Mouse (Mus musculus) neural tube, embryonic 15.5 days (tissue): ENCODE data around the gene Rpap1. TPM values are rescaled to one million over a fixed set of nuclear protein-coding genes. Genes with fewer than 3 reads are reported as not detected.

Experiments used
- ATAC-seq: fragments of 200-750 bp; cut with Nextera tagmentation; 2 replicates; pipeline ENCODE4 v1.8.0; 2017; ENCODE audit warnings: mild to moderate bottlenecking, moderate TSS enrichment, moderate library complexity; ENCODE audit not compliant: low FRiP score
- H3K27ac ChIP-seq: fragments of 300-500 bp; sonication (generic); replicated peaks from 2 replicates; pipeline ENCODE4 v1.5.1; 2015; ENCODE audit warnings: mild to moderate bottlenecking, inconsistent platforms
- H3K27me3 ChIP-seq: fragments of 300-500 bp; sonication (generic); replicated peaks from 2 replicates; pipeline ENCODE4 v1.6.1; 2015; ENCODE audit warnings: inconsistent platforms
- H3K36me3 ChIP-seq: fragments of 300-500 bp; sonication (generic); 2 replicates; pipeline ENCODE4 v1.6.1; 2015; ENCODE audit warnings: inconsistent platforms
- H3K4me1 ChIP-seq: fragments of 300-500 bp; sonication (generic); 2 replicates; pipeline ENCODE4 v1.6.1; 2015; ENCODE audit warnings: inconsistent platforms
- H3K4me2 ChIP-seq: fragments of 300-500 bp; sonication (generic); 2 replicates; pipeline ENCODE4 v1.6.1; 2015; ENCODE audit warnings: inconsistent platforms, mild to moderate bottlenecking, moderate library complexity
- H3K4me3 ChIP-seq: fragments of 300-500 bp; sonication (generic); replicated peaks from 2 replicates; pipeline ENCODE4 v1.5.1; 2015; ENCODE audit warnings: mild to moderate bottlenecking, inconsistent platforms
- H3K9ac ChIP-seq: fragments of 300-500 bp; sonication (generic); replicated peaks from 2 replicates; pipeline ENCODE4 v1.6.1; 2015; ENCODE audit warnings: mild to moderate bottlenecking, inconsistent platforms
- H3K9me3 ChIP-seq: fragments of 300-500 bp; sonication (generic); replicated peaks from 2 replicates; pipeline ENCODE4 v1.6.1; 2016; ENCODE audit warnings: inconsistent platforms
- WGBS: fragments of 180-500 bp; shearing (Covaris S2); methylation state at CpG from one replicate; pipeline ENCODE4 v1.1.7; 2015; ENCODE audit warnings: mixed read lengths; 5-methylcytosine and 5-hydroxymethylcytosine counted together
- polyA plus RNA-seq: library from polyadenylated mRNA; unstranded; fragments of >200 nt; fragmentation: Nextera tagmentation; extraction: Ambion mirVana; gene quantifications from 2 replicates; pipeline ENCODE4 v1.2.1, GENCODE M21; 2015

Gene Rpap1
- polyA plus RNA-seq, 1 experiment from 2014 or later, result 16.2 TPM

GRCm38 (mm10) chr2:119797279-119797783, 10.0 kb upstream of the Rpap1 start, which contains the start of gene Tyro3:
TSS of gene Tyro3 (plus strand) at chr2:119797733.
- Histone ChIP-seq H3K9me3 (no peaks in the 10 kb centered on the region), H3K36me3 (no peaks in the 10 kb centered on the region), H3K9ac (no peak within 1 kb of the TSS), H3K4me2 (peak within 1 kb of the TSS; percentile 92; the same call in 1 of the 2 replicates), H3K4me1 (peaks cover 29% of the 10 kb centered on the region), H3K27ac (no peak within 1 kb of the TSS), H3K4me3 (no peak within 1 kb of the TSS), H3K27me3 (peaks cover 37% of the 10 kb centered on the region)
- no peak for ATAC-seq
- WGBS, result 85% methylated on average over 5 of the region's 5 CpGs

GRCm38 (mm10) chr2:119789996-119790395, 2.7 kb upstream of the Rpap1 start:
- Histone ChIP-seq H3K4me2 (no peak overlapping the region), H3K4me3 (no peak overlapping the region), H3K27me3 (peaks cover 12% of the 10 kb centered on the region; the same call in 1 of the 2 replicates), H3K9me3 (no peaks in the 10 kb centered on the region), H3K4me1 (peaks cover 15% of the 10 kb centered on the region), H3K27ac (no peak overlapping the region), H3K9ac (no peak overlapping the region), H3K36me3 (no peaks in the 10 kb centered on the region)
- no peak for ATAC-seq
- WGBS, result 86% methylated on average over 2 of the region's 2 CpGs

- H3K27me3 ChIP-seq, result 0 out of 2 replicates have a peak, but pooled peaks cover 1% of the 10 kb centered on the region
- no peak for ATAC-seq
- peaks cover 70% of the 10 kb centered on the region for H3K36me3 ChIP-seq
- 94% methylated on average over 6 of the region's 6 CpGs for WGBS
- no peak overlapping the region for H3K27ac ChIP-seq
- H3K4me3 ChIP-seq, result no peak overlapping the region
- H3K4me2 ChIP-seq, result no peak overlapping the region
- H3K9me3 ChIP-seq, result no peaks in the 10 kb centered on the region
- no peak overlapping the region for H3K9ac ChIP-seq
- H3K4me1 ChIP-seq, result no peaks in the 10 kb centered on the region
Measured at GRCm38 (mm10) chr2:119767246-119767645, 20.1 kb downstream of the Rpap1 start.

- Histone ChIP-seq H3K4me2 (no peak overlapping the region), H3K4me3 (no peak overlapping the region), H3K4me1 (no peaks in the 10 kb centered on the region), H3K27me3 (peaks cover 25% of the 10 kb centered on the region), H3K36me3 (peaks cover 37% of the 10 kb centered on the region), H3K9me3 (no peaks in the 10 kb centered on the region), H3K27ac (no peak overlapping the region), H3K9ac (no peak overlapping the region)
- ATAC-seq, result no peak
- WGBS, result 71% methylated on average over 4 of the region's 4 CpGs
Measured at GRCm38 (mm10) chr2:119763924-119764323, 23.4 kb downstream of the Rpap1 start.

GRCm38 (mm10) chr2:119762276-119762675, 25.1 kb downstream of the Rpap1 start:
- H3K4me3 ChIP-seq, result no peak overlapping the region
- ATAC-seq, result no peak
- H3K9ac ChIP-seq, result no peak overlapping the region
- H3K36me3 ChIP-seq, result peaks cover 25% of the 10 kb centered on the region
- no peak overlapping the region for H3K4me2 ChIP-seq
- H3K4me1 ChIP-seq, result peaks cover 15% of the 10 kb centered on the region
- no peaks in the 10 kb centered on the region for H3K9me3 ChIP-seq
- WGBS, result 76% methylated on average over 1 of the region's 1 CpGs
- peaks cover 41% of the 10 kb centered on the region for H3K27me3 ChIP-seq
- no peak overlapping the region for H3K27ac ChIP-seq

GRCm38 (mm10) chr2:119760251-119760650, 27.1 kb downstream of the Rpap1 start, which contains the start of gene Ltk:
TSS of gene Ltk (minus strand) at chr2:119760431.
- H3K4me3 ChIP-seq, result 0 out of 2 replicates have a peak within 1 kb of the TSS, but pooled peaks have one; percentile 64
- no peak within 1 kb of the TSS for H3K9ac ChIP-seq
- H3K36me3 ChIP-seq, result peaks cover 21% of the 10 kb centered on the region
- no peaks in the 10 kb centered on the region for H3K9me3 ChIP-seq
- H3K4me2 ChIP-seq, result peak within 1 kb of the TSS; percentile 99
- WGBS, result 13% methylated on average over 9 of the region's 9 CpGs
- H3K4me1 ChIP-seq, result peaks cover 15% of the 10 kb centered on the region
- ATAC-seq, result no peak
- peaks cover 55% of the 10 kb centered on the region for H3K27me3 ChIP-seq
- H3K27ac ChIP-seq, result no peak within 1 kb of the TSS

GRCm38 (mm10) chr2:119758844-119759835, 28.2 kb downstream of the Rpap1 start:
- Histone ChIP-seq H3K4me2 (peak overlapping the region; percentile 99), H3K27me3 (peaks cover 59% of the 10 kb centered on the region), H3K4me3 (peak overlapping the region; percentile 64), H3K9ac (peak overlapping the region; percentile 57; the same call in 1 of the 2 replicates), H3K4me1 (peaks cover 15% of the 10 kb centered on the region), H3K27ac (no peak overlapping the region), H3K36me3 (peaks cover 11% of the 10 kb centered on the region), H3K9me3 (no peaks in the 10 kb centered on the region)
- no peak for ATAC-seq
- 4% methylated on average over 44 of the region's 44 CpGs for WGBS

- Histone ChIP-seq H3K27ac (no peak overlapping the region), H3K27me3 (peaks cover 62% of the 10 kb centered on the region), H3K4me1 (peaks cover 15% of the 10 kb centered on the region), H3K4me2 (peak overlapping the region; percentile 99), H3K4me3 (peak overlapping the region; percentile 64), H3K9me3 (no peaks in the 10 kb centered on the region), H3K36me3 (peaks cover 2% of the 10 kb centered on the region; the same call in 1 of the 2 replicates), H3K9ac (peak overlapping the region; percentile 57)
- ATAC-seq, result peak; percentile 32
- 1% methylated on average over 62 of the region's 77 CpGs for WGBS
Measured at GRCm38 (mm10) chr2:119758101-119758843, 29.1 kb downstream of the Rpap1 start.

- H3K4me3 ChIP-seq, result peak overlapping the region; percentile 64
- 4% methylated on average over 27 of the region's 31 CpGs for WGBS
- peaks cover 15% of the 10 kb centered on the region for H3K4me1 ChIP-seq
- ATAC-seq, result peak; percentile 62
- H3K9me3 ChIP-seq, result no peaks in the 10 kb centered on the region
- H3K27ac ChIP-seq, result no peak overlapping the region
- H3K4me2 ChIP-seq, result peak overlapping the region; percentile 99
- peaks cover 68% of the 10 kb centered on the region for H3K27me3 ChIP-seq
- peaks cover 1% of the 10 kb centered on the region; the same call in 1 of the 2 replicates for H3K36me3 ChIP-seq
- H3K9ac ChIP-seq, result peak overlapping the region; percentile 57
Measured at GRCm38 (mm10) chr2:119757601-119758100, 29.7 kb downstream of the Rpap1 start.

GRCm38 (mm10) chr2:119749260-119749659, 38.1 kb downstream of the Rpap1 start:
- WGBS, result 74% methylated on average over 13 of the region's 13 CpGs
- Histone ChIP-seq H3K4me3 (no peak overlapping the region), H3K9ac (no peak overlapping the region), H3K9me3 (no peaks in the 10 kb centered on the region), H3K4me2 (no peak overlapping the region), H3K36me3 (no peaks in the 10 kb centered on the region), H3K27me3 (peaks cover 35% of the 10 kb centered on the region), H3K4me1 (peaks cover 8% of the 10 kb centered on the region), H3K27ac (no peak overlapping the region)
- no peak for ATAC-seq

- Histone ChIP-seq H3K9ac (no peak overlapping the region), H3K4me3 (no peak overlapping the region), H3K36me3 (no peaks in the 10 kb centered on the region), H3K4me1 (peaks cover 25% of the 10 kb centered on the region), H3K27me3 (peaks cover 43% of the 10 kb centered on the region), H3K27ac (no peak overlapping the region), H3K9me3 (no peaks in the 10 kb centered on the region), H3K4me2 (no peak overlapping the region)
- ATAC-seq, result no peak
- 72% methylated on average over 7 of the region's 7 CpGs for WGBS
Measured at GRCm38 (mm10) chr2:119747554-119747953, 39.8 kb downstream of the Rpap1 start.
